Mouse (Mus musculus) heart, embryonic 12.5 days (tissue): ENCODE data around the gene Cops8. TPM values are rescaled to one million over a fixed set of nuclear protein-coding genes. Genes with fewer than 3 reads are reported as not detected.

Experiments used
- ATAC-seq: fragments of 200-750 bp; cut with Nextera tagmentation; 2 replicates; pipeline ENCODE4 v1.8.0; 2017; ENCODE audit warnings: moderate TSS enrichment, moderate library complexity; ENCODE audit not compliant: insufficient number of reproducible peaks, low FRiP score
- H3K27ac ChIP-seq: fragments of 300-500 bp; sonication (generic); 2 replicates; pipeline ENCODE4 v1.5.1; 2016; ENCODE audit warnings: mild to moderate bottlenecking, moderate library complexity; ENCODE audit not compliant: poor library complexity, severe bottlenecking
- H3K27me3 ChIP-seq: fragments of 300-500 bp; sonication (generic); replicated peaks from 2 replicates; pipeline ENCODE4 v1.6.1; 2016; ENCODE audit warnings: mild to moderate bottlenecking, moderate library complexity
- H3K36me3 ChIP-seq: fragments of 300-500 bp; sonication (generic); 2 replicates; pipeline ENCODE4 v1.6.1; 2016; ENCODE audit warnings: mild to moderate bottlenecking, moderate library complexity
- H3K4me1 ChIP-seq: fragments of 300-500 bp; sonication (generic); replicated peaks from 2 replicates; pipeline ENCODE4 v1.6.1; 2016; ENCODE audit warnings: mild to moderate bottlenecking
- H3K4me2 ChIP-seq: fragments of 300-500 bp; sonication (generic); 2 replicates; pipeline ENCODE4 v1.6.1; 2016; ENCODE audit warnings: mild to moderate bottlenecking, moderate library complexity
- H3K4me3 ChIP-seq: fragments of 300-500 bp; sonication (generic); 2 replicates; pipeline ENCODE4 v1.5.1; 2016; ENCODE audit warnings: mild to moderate bottlenecking
- H3K9ac ChIP-seq: fragments of 300-500 bp; sonication (generic); 2 replicates; pipeline ENCODE4 v1.6.1; 2016; ENCODE audit warnings: mild to moderate bottlenecking, moderate library complexity
- H3K9me3 ChIP-seq: fragments of 300-500 bp; sonication (generic); replicated peaks from 2 replicates; pipeline ENCODE4 v1.6.1; 2016; ENCODE audit warnings: mild to moderate bottlenecking, moderate library complexity
- WGBS: fragments of 180-500 bp; shearing (Covaris S2); methylation state at CpG from one replicate; pipeline ENCODE4 v1.1.7; 2016; 5-methylcytosine and 5-hydroxymethylcytosine counted together
- polyA plus RNA-seq: library from polyadenylated mRNA; unstranded; fragments of >200 nt; fragmentation: Nextera tagmentation; extraction: Ambion mirVana; gene quantifications from 2 replicates; pipeline ENCODE4 v1.2.1, GENCODE M21; 2016

Cops8 gene
- polyA plus RNA-seq = 131 and 136 TPM in 2 replicates

DNA sequence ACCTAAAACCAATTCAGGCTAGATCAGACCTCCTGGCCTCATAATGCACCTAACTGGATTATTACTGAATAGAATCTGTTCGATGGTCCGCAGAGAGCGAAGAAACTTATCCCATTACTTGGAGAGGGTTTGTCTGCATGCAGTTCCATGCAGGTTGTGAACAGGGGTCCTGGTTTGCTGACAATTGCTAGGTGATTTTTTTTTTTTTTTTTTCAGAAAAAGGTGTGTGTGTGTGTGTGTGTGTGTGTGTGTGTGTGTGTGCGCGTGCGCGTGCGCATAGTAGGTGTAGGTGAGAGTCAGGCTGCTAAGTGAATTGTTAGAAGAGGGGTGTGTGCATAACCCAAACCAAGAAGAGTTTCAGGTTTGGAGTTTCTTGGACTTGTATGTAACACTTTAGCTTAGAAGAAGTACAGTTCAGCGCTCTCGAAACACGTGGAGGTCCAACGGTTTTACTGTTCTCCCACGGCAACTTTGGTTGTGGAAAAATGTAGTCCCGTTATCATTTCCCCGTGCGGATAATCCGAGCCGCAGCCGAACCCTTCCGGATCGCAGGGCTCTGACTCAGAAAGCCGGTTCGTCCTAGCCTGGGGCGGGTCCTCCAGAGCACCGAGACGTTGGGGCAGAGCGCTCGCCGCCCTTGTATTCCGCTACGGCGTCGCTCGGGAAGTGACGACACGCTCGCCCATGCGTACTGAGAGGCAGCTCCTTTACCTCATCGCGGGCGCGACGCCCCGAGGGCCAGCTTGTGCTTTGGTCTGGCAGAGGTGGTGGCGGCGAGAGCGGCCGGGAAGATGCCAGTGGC lies at the start of gene Cops8:
Gene Cops8, plus strand, starts transcription at position 223 of the 802 bp plus-strand sequence.
- Histone ChIP-seq H3K9me3 (no peaks in the 10 kb centered on the region), H3K4me3 (peak within 1 kb of the TSS; percentile 86), H3K4me1 (0 out of 2 replicates have a peak, but pooled peaks cover 6% of the 10 kb centered on the region), H3K9ac (peak within 1 kb of the TSS; percentile 88), H3K4me2 (peak within 1 kb of the TSS; percentile 76), H3K27me3 (peaks cover 12% of the 10 kb centered on the region; the same call in 1 of the 2 replicates), H3K27ac (peak within 1 kb of the TSS; percentile 60; the same call in 1 of the 2 replicates), H3K36me3 (peaks cover 27% of the 10 kb centered on the region)
- 5% methylated on average over 48 of the region's 48 CpGs for WGBS
- ATAC-seq = peak; percentile 98

DNA sequence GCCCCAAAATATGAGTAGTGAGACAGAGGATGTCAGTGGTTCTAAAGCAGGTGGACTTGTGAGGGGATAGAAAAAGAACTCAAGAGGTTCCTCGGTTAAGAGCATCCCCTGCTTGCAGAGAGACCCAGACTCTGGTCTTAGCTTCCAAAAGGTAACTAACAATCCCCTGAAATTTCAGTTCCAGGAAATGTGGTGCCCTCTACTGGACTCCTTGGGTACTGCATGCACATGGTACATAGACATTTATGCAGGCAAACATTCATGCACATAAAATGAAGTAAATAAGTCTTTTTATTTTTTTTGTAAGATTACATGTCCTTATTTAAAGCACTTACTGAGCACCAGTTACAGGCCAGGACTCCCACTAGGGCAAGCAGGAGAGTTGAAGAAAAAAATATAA lies 45.6 kb upstream of the Cops8 start:
- H3K4me3 ChIP-seq = no peak overlapping the region
- ATAC-seq = no peak
- 83% methylated on average over 1 of the region's 1 CpGs for WGBS
- H3K36me3 ChIP-seq = no peaks in the 10 kb centered on the region
- no peak overlapping the region for H3K4me2 ChIP-seq
- peaks cover 5% of the 10 kb centered on the region; the same call in 1 of the 2 replicates for H3K4me1 ChIP-seq
- H3K9ac ChIP-seq = no peak overlapping the region
- peaks cover 2% of the 10 kb centered on the region; the same call in 1 of the 2 replicates for H3K9me3 ChIP-seq
- H3K27ac ChIP-seq = no peak overlapping the region
- H3K27me3 ChIP-seq = no peaks in the 10 kb centered on the region

DNA sequence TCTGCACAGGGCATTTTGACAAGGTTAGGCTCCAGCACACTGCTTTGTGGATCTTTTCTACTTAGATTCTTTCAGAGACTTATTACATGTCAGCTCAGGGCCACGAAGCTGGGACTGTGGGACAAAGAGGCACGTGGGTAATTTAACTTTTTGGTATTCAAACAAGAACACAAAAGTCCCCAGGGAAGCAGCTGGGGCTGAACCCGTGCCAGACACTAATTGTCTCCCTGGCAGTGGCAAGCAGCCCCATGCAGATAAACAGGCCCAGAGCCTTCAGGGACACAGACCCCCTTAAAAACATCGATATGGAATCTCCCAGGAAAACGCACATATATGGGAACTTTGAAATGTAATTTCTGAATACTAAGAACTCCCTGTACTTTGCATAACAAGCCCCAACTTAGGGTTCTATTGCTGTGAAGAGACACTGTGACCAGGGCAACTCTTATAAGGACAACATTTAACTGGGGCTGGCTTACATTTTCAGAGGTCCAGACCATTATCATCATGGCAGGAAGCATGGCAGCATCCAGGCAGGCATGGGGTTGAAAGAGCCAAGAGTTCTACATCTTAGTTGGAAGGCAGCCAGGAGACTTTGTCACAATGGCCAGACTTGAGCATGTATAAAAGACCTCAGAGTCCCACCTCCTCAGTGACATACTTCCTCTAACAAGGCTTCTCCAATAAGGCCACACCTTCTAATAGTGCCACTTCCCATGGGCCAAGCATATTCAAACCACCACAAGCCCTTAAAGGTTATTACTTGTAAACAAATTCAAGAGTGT lies 41.6 kb upstream of the Cops8 start:
- Histone ChIP-seq H3K9me3 (peaks cover 2% of the 10 kb centered on the region; the same call in 1 of the 2 replicates), H3K27me3 (no peaks in the 10 kb centered on the region), H3K4me1 (no peaks in the 10 kb centered on the region), H3K36me3 (no peaks in the 10 kb centered on the region), H3K4me2 (no peak overlapping the region), H3K9ac (no peak overlapping the region), H3K4me3 (no peak overlapping the region), H3K27ac (no peak overlapping the region)
- WGBS = 69% methylated on average over 5 of the region's 5 CpGs
- ATAC-seq = no peak

DNA sequence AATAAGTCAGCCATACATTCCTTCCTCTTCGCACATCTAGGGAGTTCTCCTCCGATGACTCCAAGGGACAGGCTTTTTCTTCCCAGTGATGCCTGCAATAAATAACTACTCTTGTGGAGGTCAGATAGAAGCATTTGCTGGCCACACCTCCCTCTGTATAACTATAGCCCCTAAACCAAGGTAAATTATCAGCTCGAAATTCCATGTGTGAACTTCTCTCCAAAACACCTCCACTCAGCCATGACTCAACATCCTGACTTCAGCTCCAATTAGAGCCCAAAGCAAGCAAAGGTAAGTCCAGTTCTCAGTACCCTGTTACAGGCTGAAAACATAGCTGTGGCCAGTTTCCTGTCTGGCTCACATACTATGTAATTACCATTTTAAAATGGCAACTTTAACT lies 38.8 kb upstream of the Cops8 start:
- H3K4me3 ChIP-seq = no peak overlapping the region
- ATAC-seq = no peak
- 77% methylated on average over 3 of the region's 3 CpGs for WGBS

DNA sequence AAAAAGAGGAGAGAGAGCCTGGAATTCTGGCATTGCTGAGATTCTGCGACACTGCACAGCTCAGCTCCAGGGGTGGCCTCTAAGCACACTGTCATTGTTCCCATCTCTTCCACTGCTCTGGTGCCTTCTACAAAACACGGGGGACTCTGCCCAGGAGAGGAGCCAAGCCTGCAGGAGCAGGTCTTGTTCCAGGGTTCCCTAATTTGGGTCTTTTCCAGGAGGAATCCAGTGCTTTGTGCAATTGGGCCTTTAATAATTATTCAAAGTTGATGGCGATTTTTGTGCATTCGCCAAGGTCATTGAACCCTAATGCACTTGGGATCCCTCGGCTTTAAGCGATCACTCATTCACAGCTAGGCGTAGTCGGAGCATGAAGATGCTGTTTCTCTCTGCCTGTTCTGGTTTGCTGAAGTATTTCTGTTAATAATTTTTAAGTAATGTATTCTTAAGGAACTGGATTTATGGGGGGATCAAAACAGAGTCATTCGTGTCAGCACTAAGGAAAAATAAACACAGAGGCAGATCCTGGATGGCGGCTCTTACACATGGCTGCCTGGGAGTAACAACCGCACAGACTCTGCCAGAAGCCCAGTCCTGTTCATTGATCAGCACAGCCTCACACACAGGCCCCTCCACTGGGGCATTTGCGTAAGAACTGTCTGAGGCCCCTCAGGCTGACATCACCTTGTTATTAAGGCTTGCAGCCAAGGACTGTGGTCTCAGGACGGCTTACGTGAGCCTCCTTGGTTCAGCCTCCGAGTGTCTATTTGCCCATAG lies 35.9 kb upstream of the Cops8 start:
- no peak overlapping the region for H3K4me3 ChIP-seq
- no peak overlapping the region for H3K27ac ChIP-seq
- H3K36me3 ChIP-seq = no peaks in the 10 kb centered on the region
- no peak for ATAC-seq
- H3K9ac ChIP-seq = no peak overlapping the region
- H3K4me1 ChIP-seq = no peaks in the 10 kb centered on the region
- peaks cover 11% of the 10 kb centered on the region for H3K9me3 ChIP-seq
- H3K4me2 ChIP-seq = no peak overlapping the region
- WGBS = 77% methylated on average over 15 of the region's 15 CpGs
- H3K27me3 ChIP-seq = no peaks in the 10 kb centered on the region

More for the DNA sequence above, 38.8 kb upstream of the Cops8 start:
- H3K4me2 ChIP-seq = no peak overlapping the region
- H3K4me1 ChIP-seq = no peaks in the 10 kb centered on the region
- H3K36me3 ChIP-seq = no peaks in the 10 kb centered on the region
- no peaks in the 10 kb centered on the region for H3K27me3 ChIP-seq
- no peak overlapping the region for H3K9ac ChIP-seq
- no peaks in the 10 kb centered on the region for H3K9me3 ChIP-seq
- H3K27ac ChIP-seq = no peak overlapping the region

DNA sequence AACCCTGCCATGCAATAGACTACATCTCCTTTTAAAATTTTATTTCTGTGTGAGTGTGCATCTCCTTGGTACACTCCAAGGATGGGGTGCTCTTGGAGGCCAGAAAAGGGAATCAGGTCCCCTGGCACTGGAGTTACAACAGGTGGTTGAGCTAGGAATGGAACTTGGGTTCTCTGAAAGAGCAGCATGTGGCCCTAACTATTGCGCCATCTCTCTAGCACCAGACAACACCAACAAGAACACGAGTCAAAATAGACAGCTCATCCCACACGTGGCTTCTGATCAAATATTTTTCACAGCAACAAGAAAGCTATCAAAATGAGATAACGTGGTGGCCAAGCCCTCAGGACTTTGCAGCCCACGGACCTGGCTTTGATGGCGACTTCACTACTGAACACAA lies 28.9 kb upstream of the Cops8 start:
- Histone ChIP-seq H3K4me1 (no peaks in the 10 kb centered on the region), H3K4me3 (no peak overlapping the region), H3K9ac (no peak overlapping the region), H3K27me3 (no peaks in the 10 kb centered on the region), H3K36me3 (no peaks in the 10 kb centered on the region), H3K4me2 (no peak overlapping the region), H3K9me3 (peaks cover 11% of the 10 kb centered on the region), H3K27ac (no peak overlapping the region)
- 66% methylated on average over 6 of the region's 6 CpGs for WGBS
- no peak for ATAC-seq

DNA sequence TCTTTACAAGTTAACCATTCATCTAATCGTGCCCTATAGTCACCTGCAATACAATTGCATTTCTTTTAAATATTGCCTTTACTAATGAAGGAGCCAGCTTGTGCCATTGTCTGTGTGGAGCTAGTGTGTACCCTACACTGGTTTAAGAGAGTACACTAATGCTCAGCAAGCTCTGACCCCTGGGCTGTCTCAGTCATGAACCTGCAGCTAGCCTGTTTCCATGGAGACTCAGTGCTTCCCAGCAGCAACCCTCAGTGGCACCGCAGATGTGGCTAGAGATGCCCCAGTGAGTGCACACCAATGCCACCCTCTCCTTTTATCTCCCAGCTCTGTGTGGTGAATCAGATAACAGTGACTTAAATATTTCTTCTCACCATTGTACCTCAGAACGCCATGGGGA lies 27.9 kb upstream of the Cops8 start:
- H3K36me3 ChIP-seq = no peaks in the 10 kb centered on the region
- H3K4me3 ChIP-seq = no peak overlapping the region
- peaks cover 11% of the 10 kb centered on the region for H3K9me3 ChIP-seq
- 63% methylated on average over 3 of the region's 3 CpGs for WGBS
- no peak overlapping the region for H3K4me2 ChIP-seq
- no peaks in the 10 kb centered on the region for H3K27me3 ChIP-seq
- ATAC-seq = no peak
- no peak overlapping the region for H3K27ac ChIP-seq
- H3K9ac ChIP-seq = no peak overlapping the region
- H3K4me1 ChIP-seq = no peaks in the 10 kb centered on the region

DNA sequence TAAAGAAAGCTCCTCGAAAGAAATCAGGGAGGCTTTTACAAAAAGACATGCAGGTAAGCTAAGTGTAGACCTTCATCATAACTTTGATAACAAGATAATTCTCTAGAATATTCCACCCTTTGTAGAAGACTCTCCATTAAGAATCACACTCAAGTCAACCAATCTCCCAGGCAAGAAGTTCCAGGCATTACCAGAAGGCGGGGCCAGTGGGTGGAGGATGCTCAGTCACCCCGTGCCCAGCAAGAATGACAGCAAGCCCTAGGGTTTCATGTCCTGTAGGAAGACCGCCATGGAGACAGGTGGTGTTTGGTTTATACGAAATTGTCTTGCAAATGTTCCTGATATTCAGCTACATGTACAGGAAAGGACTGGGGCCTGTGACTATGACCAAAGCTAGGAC lies 25.4 kb upstream of the Cops8 start:
- Histone ChIP-seq H3K27me3 (no peaks in the 10 kb centered on the region), H3K4me3 (no peak overlapping the region), H3K4me2 (no peak overlapping the region), H3K27ac (no peak overlapping the region), H3K4me1 (no peaks in the 10 kb centered on the region), H3K9ac (no peak overlapping the region), H3K9me3 (no peaks in the 10 kb centered on the region), H3K36me3 (no peaks in the 10 kb centered on the region)
- ATAC-seq = no peak
- WGBS = 60% methylated on average over 5 of the region's 5 CpGs

DNA sequence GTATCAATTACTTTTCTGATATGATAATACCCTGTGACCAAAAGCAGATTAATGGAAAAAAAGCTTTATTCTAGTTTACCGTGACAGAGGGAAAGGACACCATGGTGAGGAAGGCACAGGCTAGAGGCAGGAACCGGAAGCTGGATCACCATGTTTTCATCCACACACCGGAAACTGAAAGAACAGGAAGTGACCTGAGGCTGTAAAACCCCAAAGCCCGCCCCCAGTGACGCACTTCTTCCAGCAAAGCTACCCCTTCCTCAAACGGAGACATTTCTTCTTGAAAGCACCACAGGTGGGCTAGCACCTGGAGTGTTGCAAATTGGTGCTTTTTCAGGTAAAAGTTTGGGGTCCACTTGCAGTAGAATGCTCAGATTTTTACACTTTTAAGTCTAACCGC lies 20.1 kb upstream of the Cops8 start:
- no peaks in the 10 kb centered on the region for H3K4me1 ChIP-seq
- H3K4me3 ChIP-seq = no peak overlapping the region
- no peaks in the 10 kb centered on the region for H3K9me3 ChIP-seq
- ATAC-seq = no peak
- H3K36me3 ChIP-seq = no peaks in the 10 kb centered on the region
- 68% methylated on average over 7 of the region's 7 CpGs for WGBS
- H3K27ac ChIP-seq = peak overlapping the region; percentile 30
- no peak overlapping the region for H3K9ac ChIP-seq
- no peaks in the 10 kb centered on the region for H3K27me3 ChIP-seq
- H3K4me2 ChIP-seq = no peak overlapping the region

DNA sequence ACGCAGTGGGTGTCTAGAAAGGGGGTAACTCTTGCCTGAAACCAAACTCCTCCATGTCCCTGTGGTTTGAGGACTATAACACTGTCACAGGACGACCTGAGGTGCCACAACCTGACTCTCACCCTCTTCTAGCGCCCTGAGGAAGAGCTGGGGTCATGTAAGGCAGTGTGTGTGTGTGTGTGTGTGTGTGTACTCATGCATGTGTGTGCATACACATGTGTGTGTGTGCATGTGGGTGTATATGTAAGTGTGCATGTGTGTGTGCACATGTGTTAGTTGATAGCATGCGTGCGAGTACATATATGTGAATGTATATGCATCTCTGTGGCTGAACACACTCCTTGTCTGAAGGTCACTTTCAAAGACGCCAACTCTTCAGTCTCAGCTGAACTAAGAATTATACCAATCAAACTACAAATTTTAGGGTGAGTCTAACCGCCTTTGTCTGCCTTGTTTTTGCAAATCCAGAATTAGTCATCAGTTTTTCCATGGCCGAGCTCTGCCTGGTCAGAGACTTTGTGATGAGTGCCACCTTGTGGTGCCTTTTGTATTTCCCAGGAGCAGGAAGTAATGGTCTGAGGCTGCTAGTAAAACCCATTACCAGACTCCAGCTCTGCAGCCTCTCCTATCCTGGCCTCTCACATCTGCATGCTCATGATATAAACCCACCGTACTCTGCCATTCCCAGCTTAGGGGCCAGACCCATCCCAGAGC lies 14.6 kb upstream of the Cops8 start:
- Histone ChIP-seq H3K27me3 (0 out of 2 replicates have a peak, but pooled peaks cover under 1% of the 10 kb centered on the region), H3K36me3 (no peaks in the 10 kb centered on the region), H3K9me3 (no peaks in the 10 kb centered on the region), H3K4me3 (no peak overlapping the region), H3K4me2 (no peak overlapping the region), H3K4me1 (peaks cover 21% of the 10 kb centered on the region), H3K9ac (no peak overlapping the region), H3K27ac (no peak overlapping the region)
- peak; percentile 66 for ATAC-seq
- WGBS = 57% methylated on average over 9 of the region's 9 CpGs
